Mouse (Mus musculus) gonadal fat pad, adult 2 months (tissue): ENCODE results near the gene Larp4. TPM values are rescaled to one million over a fixed set of nuclear protein-coding genes. Genes with fewer than 3 reads are reported as not detected.

Source experiments
- DNase-seq: peaks from one replicate; pipeline ENCODE4 v3.0.0-alpha.2; 2012; ENCODE audit warnings: low read depth
- polyA plus RNA-seq: library from polyadenylated mRNA; depleted of rRNA; stranded (reverse); fragments of >200 nt; gene quantifications from 2 replicates; pipeline ENCODE4 v1.2.3, GENCODE M21; 2012; rRNA removed

Larp4 gene
- polyA plus RNA-seq, 1 experiment, result 78.5 TPM

DNA sequence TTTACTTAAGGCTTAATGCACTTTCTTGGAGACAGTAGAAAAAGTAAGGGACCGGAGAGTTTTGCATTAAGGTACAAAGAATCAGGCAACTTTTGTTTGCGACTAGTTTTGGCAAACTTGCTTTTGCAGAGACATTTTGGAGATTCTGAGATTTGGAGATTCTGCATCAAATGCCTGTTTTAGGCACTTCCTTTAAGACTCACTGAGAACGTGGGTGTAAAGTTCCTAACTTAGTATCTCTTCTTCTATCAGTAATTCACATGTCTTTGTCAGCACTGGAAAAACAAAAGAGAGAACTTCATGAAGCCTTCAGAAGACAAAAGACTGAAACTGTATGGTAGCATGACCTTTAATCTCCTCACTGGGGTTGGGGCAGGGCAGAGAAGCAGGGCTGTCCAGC lies 87.8 kb downstream of the Larp4 start:
- no peak for DNase-seq

DNA sequence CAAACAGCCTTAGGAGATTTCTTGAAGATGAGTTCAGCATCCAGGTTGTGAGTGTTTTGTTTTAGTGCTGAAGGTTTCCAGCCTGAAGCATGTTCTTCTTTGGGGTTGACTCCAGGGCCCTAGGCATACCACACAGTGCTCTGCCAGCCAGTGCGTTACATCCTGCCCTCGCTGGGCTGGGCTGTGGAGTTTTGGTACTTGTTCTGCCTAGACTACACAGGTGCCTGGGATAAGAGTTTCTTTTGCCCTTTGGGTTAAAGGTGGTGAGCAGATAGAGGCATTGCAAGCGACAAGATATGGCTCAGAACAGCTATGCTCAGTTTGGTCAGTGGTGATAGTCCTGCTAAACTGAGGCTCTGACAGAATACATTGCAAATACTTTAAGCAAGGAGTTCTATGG lies 88.3 kb downstream of the Larp4 start:
- DNase-seq, result no peak

DNA sequence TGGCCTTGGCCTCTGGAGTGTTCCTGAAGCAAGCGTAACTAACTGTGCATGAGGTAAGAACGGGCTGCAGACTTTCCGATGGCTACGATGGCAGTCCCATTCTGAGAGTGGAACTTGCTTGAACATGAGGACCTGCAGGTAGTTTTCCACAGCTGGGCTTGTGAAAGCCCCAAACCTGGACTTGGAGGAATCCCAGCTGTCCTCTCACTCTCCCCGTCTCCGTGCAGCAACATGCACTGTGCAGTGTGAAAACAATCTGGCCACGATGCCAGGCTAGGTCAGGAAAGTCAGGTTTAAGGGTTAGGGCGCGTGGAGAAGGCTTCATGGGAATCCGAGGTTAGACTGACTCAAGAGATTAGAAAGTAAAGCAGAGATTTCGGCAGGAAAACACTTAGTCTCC lies 89.0 kb downstream of the Larp4 start:
- no peak for DNase-seq

DNA sequence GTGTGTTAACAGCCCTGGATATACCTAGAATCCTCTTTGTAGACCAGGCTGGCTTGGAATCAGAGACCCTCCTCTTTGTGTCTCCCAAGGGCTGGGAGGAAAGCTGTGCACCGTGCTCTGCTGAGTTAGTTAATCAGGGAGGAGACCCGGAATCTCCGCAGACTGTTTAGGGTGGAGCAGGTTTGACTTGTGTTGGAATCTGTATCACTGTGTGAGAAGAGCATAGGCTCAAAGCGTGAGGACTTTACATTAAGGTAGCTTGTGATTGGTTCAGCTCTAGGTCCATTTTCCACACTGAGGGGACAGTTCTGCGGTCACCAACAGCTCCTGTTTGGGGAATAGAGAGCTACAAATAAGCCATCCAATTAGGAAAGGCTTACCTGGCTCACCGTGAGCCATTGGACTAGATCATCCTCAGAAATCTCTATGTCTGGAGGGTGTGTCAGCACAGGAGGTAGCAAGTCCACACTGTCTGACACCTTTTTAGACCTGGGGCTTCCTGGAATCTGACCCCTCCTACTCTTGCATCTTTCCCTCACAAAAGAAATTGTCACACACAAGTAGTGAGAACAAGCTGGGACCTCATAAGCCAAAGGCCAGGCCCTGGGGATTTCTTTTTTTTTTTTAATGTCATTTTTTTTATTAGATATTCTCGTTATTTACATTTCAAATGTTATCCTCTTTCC lies 89.9 kb downstream of the Larp4 start:
- no peak for DNase-seq

DNA sequence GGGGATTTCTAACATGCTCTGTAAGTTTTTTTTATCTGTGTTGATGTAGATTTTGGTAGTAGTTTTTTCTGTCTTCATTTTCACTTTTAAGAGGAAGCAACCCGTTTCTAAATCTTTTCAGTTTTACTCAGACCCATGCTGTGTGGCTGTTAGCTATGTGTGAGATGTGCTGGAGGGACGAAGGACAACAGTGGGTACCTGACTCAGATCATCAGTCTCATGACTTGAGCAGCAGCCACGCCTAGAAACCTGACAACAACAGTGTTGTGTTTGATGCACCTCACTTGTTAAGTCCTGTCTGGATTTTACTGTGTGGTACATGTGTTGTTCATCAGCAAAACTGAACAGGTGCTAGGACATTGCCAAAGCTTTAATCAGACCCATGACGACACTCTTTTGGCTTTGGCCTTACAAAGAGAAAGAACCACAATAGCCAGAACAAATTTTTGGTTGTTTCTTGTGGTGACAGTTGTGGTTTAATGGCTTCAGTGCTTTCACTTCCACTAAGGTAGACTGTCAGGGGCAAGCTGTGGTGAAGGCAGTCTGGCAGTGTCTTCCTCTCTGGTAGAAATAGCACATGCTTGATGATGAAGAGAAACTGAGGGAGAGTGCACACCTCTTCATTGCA lies 90.8 kb downstream of the Larp4 start:
- DNase-seq, result no peak

DNA sequence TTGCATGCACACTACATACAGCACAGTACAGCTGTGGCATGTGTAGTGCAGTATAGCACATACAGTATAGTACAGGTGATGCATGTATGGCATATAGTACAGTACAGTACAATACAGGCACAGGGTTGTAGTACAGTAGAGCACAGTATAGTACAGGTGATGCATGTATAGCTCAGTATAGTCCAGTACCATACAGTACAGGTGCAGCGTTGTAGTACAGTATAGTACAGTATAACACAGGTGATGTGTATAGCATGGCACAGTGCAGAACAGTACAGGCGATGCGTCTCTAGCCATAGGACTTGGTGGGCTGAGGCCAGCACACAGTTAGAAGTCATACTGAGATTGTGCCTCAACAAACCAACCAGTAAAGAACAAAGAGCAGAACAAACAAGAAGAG lies 91.5 kb downstream of the Larp4 start:
- DNase-seq, result no peak

DNA sequence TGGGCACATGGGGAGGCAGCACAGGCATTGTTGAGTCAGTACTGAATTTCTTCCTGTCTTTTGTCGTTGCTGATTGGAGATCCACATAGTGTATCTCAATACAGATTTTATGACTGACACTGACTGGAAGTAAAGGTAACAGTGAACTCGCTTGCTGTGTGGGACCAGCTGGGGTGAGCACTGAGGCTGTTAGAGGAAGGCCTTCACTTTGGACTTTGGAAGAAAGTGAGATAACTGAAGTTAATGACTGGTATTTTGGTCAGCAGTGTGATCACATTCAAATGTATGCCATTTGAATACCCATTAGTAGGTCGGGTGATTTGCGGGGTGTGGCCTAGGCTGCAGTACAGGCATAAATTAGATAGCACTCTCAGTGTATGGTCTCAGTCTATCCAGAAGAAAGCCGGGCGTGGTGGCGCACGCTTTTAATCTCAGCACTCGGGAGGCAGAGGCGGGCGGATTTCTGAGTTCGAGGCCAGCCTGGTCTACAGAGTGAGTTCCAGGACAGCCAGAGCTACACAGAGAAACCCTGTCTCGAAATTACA lies 93.4 kb downstream of the Larp4 start:
- DNase-seq, result no peak

Other genes starting within 250 kb of the Larp4 start
- gene Cox14, start 244.4 kb upstream of the Larp4 start, polyA plus RNA-seq, result 226 and 319 TPM in 2 replicates
- 53.1 and 59.8 TPM in 2 replicates for gene Cers5, start 197.2 kb upstream of the Larp4 start, polyA plus RNA-seq
- 28.4 and 33.8 TPM in 2 replicates for gene Lima1, start 94.6 kb upstream of the Larp4 start, polyA plus RNA-seq
- gene Fam186a, start 3.0 kb upstream of the Larp4 start, polyA plus RNA-seq, result 0.20 and 0.30 TPM in 2 replicates
- gene Dip2b, start 68.6 kb downstream of the Larp4 start, polyA plus RNA-seq, result 9.3 and 11.9 TPM in 2 replicates